Mouse (Mus musculus) Patski (cell line): ENCODE data around the gene Rbm8a. TPM values are rescaled to one million over a fixed set of nuclear protein-coding genes. Genes with fewer than 3 reads are reported as not detected.
A peak's percentile ranks its signal among the peaks of the same experiment; 100 is the strongest.

Experiments used
- ATAC-seq: fragments of 100-300 bp; one replicate; pipeline ENCODE4 v1.8.0; 2021
- CTCF ChIA-PET: fragments of 350-600 bp; sonication (Branson Sonifier 250); formaldehyde crosslinking; loops from one replicate; lab custom pipeline; 2022; ENCODE audit warnings: inconsistent platforms; lab: Charles Lee
- POLR2A ChIA-PET: fragments of 350-600 bp; sonication (Branson Sonifier 250); formaldehyde crosslinking; loops from one replicate; lab custom pipeline; 2022; ENCODE audit warnings: antibody characterized with exemption, inconsistent platforms; lab: Charles Lee
- DNase-seq: peaks from one replicate; pipeline ENCODE4 v3.0.0-alpha.2; 2011; ENCODE audit warnings: low read depth, low spot score
- H3K27me3 ChIP-seq: fragments of 371-371 bp; one replicate; pipeline ENCODE4 v1.5.1; 2021
- CTCF ChIP-seq: fragments of 100-300 bp; IDR thresholded peaks from one replicate; pipeline ENCODE4 v1.5.1; 2021
- in situ Hi-C: fragments of 300-500 bp; cut with MboI; formaldehyde crosslinking; loops from 3 replicates; pipeline ENCODE4 v1.11.1; 2018; ENCODE audit warnings: low pct_unique_long_range_greater_than_20kb, mixed read lengths
- polyA plus RNA-seq: library from polyadenylated mRNA; unstranded; gene quantifications from one replicate; pipeline ENCODE4 v1.2.3, GENCODE M21; 2021

Rbm8a gene
- polyA plus RNA-seq, 1 experiment from 2014 or later: 104 TPM

- ChIA-PET CTCF (interaction anchor here (0.9 to 2.7 kb wide), 3 partner anchors 7 to 52 kb away, joined by 3 to 26 read pairs (median 3); no protein-coding TSS in a partner anchor), POLR2A (interaction anchor here (0.7 to 1.1 kb wide), 2 partner anchors 19 to 310 kb away, joined by 3 read pairs; partner anchors contain the start of genes Gm16253 and Gpr89)
- H3K27me3 ChIP-seq: no peaks in the 10 kb centered on the region
- ATAC-seq: no peak
- in situ Hi-C loops: no loop called here
- no peak for DNase-seq
- TF ChIP-seq CTCF: no peak
These were observed 34.1 kb upstream of the Rbm8a start for GRCm38 (mm10) chr3:96595661-96596060.

- DNase-seq (no peak), ATAC-seq (no peak)
- in situ Hi-C loops: no loop called here
- no peaks in the 10 kb centered on the region for H3K27me3 ChIP-seq
- CTCF ChIA-PET: interaction anchor here (1.6 kb wide), 1 partner anchor 9 kb away, joined by 4 read pairs; no protein-coding TSS in a partner anchor
- POLR2A ChIA-PET: interaction anchor here (0.7 kb wide), 1 partner anchor 309 kb away, joined by 3 read pairs; the partner anchor contains the start of gene Gpr89
- TF ChIP-seq CTCF: no peak
These were observed 33.5 kb upstream of the Rbm8a start, which contains the start of gene Ankrd34a for GRCm38 (mm10) chr3:96596228-96596707. Ankrd34a (plus strand) TSS chr3:96596636.

- ChIA-PET POLR2A (no interaction called here), CTCF (interaction anchor here (1.6 kb wide), 1 partner anchor 10 kb away, joined by 4 read pairs; no protein-coding TSS in a partner anchor)
- DNase-seq (no peak), ATAC-seq (no peak)
- TF ChIP-seq CTCF: no peak
- no peaks in the 10 kb centered on the region for H3K27me3 ChIP-seq
- in situ Hi-C loops: no loop called here
These were observed 32.9 kb upstream of the Rbm8a start for GRCm38 (mm10) chr3:96596855-96597254.

- H3K27me3 ChIP-seq: no peaks in the 10 kb centered on the region
- ChIA-PET CTCF (interaction anchor here (1.6 kb wide), 1 partner anchor 10 kb away, joined by 4 read pairs; no protein-coding TSS in a partner anchor), POLR2A (no interaction called here)
- in situ Hi-C loops: no loop called here
- TF ChIP-seq CTCF: no peak
- ATAC-seq: no peak
- no peak for DNase-seq
These were observed 32.3 kb upstream of the Rbm8a start for GRCm38 (mm10) chr3:96597435-96597891.

GRCm38 (mm10) chr3:96598156-96599068, 31.3 kb upstream of the Rbm8a start:
- ATAC-seq (no peak), DNase-seq (no peak)
- ChIA-PET CTCF (interaction anchor here (1.7 kb wide), 1 partner anchor 18 kb away, joined by 6 read pairs; no protein-coding TSS in a partner anchor), POLR2A (no interaction called here)
- no peak for TF ChIP-seq CTCF
- in situ Hi-C loops: no loop called here
- no peaks in the 10 kb centered on the region for H3K27me3 ChIP-seq

- DNase-seq: no peak
- CTCF ChIA-PET: interaction anchor here (1.0 to 1.7 kb wide), 2 partner anchors 19 to 22 kb away, joined by 3 to 6 read pairs; partner anchors contain the start of gene Gm16253
- in situ Hi-C loops: no loop called here
- no peak for ATAC-seq
- no peaks in the 10 kb centered on the region for H3K27me3 ChIP-seq
- TF ChIP-seq CTCF: no peak
- POLR2A ChIA-PET: interaction anchor here (0.6 kb wide), 1 partner anchor 126 kb away, joined by 5 read pairs; no protein-coding TSS in a partner anchor
These were observed 30.7 kb upstream of the Rbm8a start for GRCm38 (mm10) chr3:96599069-96599393.

- ChIA-PET CTCF (interaction anchor here (1.0 to 1.7 kb wide), 3 partner anchors 19 to 40 kb away, joined by 3 to 6 read pairs (median 4); partner anchors contain the start of gene Gm16253), POLR2A (interaction anchor here (0.6 to 2.5 kb wide), 3 partner anchors 38 to 125 kb away, joined by 5 to 9 read pairs (median 7); partner anchors contain the start of gene Txnip)
- H3K27me3 ChIP-seq: no peaks in the 10 kb centered on the region
- DNase-seq (no peak), ATAC-seq (no peak)
- no peak for TF ChIP-seq CTCF
- in situ Hi-C loops: no loop called here
These were observed 30.3 kb upstream of the Rbm8a start for GRCm38 (mm10) chr3:96599411-96599810.

- ChIA-PET POLR2A (interaction anchor here (0.6 to 2.5 kb wide), 6 partner anchors 13 to 76 kb away, joined by 3 to 9 read pairs (median 4); partner anchors contain the start of genes Rbm8a and Txnip), CTCF (interaction anchor here (1.0 to 3.5 kb wide), 8 partner anchors 9 to 39 kb away, joined by 3 to 12 read pairs (median 4); partner anchors contain the start of genes Gm16253 and Rbm8a)
- peak; percentile 97 for ATAC-seq
- no peak for TF ChIP-seq CTCF
- peak; percentile 98 for DNase-seq
- no peaks in the 10 kb centered on the region for H3K27me3 ChIP-seq
- in situ Hi-C loops: no loop called here
These were observed 29.0 kb upstream of the Rbm8a start, which contains the start of gene Lix1l for GRCm38 (mm10) chr3:96600639-96601250. Lix1l (plus strand) TSS chr3:96601149.

- no peaks in the 10 kb centered on the region for H3K27me3 ChIP-seq
- ChIA-PET POLR2A (interaction anchor here (0.6 to 2.5 kb wide), 7 partner anchors 14 to 77 kb away, joined by 3 to 9 read pairs (median 4); partner anchors contain the start of genes Rbm8a and Txnip), CTCF (interaction anchor here (1.0 to 3.5 kb wide), 5 partner anchors 14 to 28 kb away, joined by 3 to 12 read pairs (median 5); partner anchors contain the start of genes Gm16253 and Rbm8a)
- in situ Hi-C loops: no loop called here
- no peak for DNase-seq
- ATAC-seq: peak; percentile 26
- no peak for TF ChIP-seq CTCF
These were observed 28.4 kb upstream of the Rbm8a start for GRCm38 (mm10) chr3:96601251-96601787.
